Mouse (Mus musculus): Measurements from ENCODE around the gene Anapc15. TPM values are rescaled to one million over a fixed set of nuclear protein-coding genes. Genes with fewer than 3 reads are reported as not detected.
"Not testable (repeated sequence)": the region's sequence is repeated elsewhere in the genome, so short reads cannot be mapped to it uniquely, and the experiment has no call there.

Anapc15 gene
- polyA plus RNA-seq, 1 experiment: 70.7 TPM

- peak; percentile 7 for TF ChIP-seq CTCF (IDR thresholded peaks at IDR 0.05; ENCODE audit: low read depth, low read length)
- H3K36me3 ChIP-seq (ENCODE audit: control insufficient read depth, insufficient read depth, low read length, poor library complexity, severe bottlenecking); H3K4me1 ChIP-seq (ENCODE audit: control insufficient read depth, insufficient read depth, low read length); H3K4me3 ChIP-seq (ENCODE audit: low read depth, low read length); H3K27ac ChIP-seq (ENCODE audit: insufficient read depth, low read length); H3K27me3 ChIP-seq (ENCODE audit: control insufficient read depth, insufficient read depth, low read length, poor library complexity, severe bottlenecking); H3K9ac ChIP-seq (ENCODE audit: low read depth, poor library complexity, severe bottlenecking); H3K9me3 ChIP-seq (replicated peaks; ENCODE audit: control insufficient read depth, insufficient read depth, low read length, poor library complexity, severe bottlenecking): not testable (repeated sequence)
Measured at GRCm38 (mm10) chr7:101925892-101926291, 62.4 kb downstream of the Anapc15 start.

DNA sequence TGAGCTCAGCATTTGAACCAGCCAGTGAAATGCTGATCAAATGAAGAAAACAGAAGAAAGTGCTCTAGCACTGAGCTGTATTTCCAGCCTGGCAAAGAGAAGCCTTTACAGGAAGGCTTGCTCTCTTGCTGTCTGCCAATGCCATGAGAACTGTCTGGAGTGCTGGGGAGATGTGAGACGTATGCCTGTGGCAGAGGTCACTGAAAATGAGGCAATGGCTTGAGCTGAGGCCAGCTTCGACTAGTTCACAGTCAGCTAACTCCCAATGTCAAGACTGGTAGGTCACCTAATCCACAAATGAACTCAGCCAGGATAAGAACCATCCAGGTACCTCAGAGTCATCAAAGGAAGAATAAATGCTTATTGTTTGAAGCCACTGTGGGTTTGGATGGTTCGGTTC is 64.6 kb downstream of the Anapc15 start:
- H3K4me3 ChIP-seq (ENCODE audit: low read depth, low read length): no peak overlapping the region
- no peaks in the 10 kb centered on the region for H3K4me1 ChIP-seq (ENCODE audit: control insufficient read depth, insufficient read depth, low read length)
- H3K9ac ChIP-seq (ENCODE audit: low read depth, poor library complexity, severe bottlenecking): no peak overlapping the region
- H3K36me3 ChIP-seq (ENCODE audit: control insufficient read depth, insufficient read depth, low read length, poor library complexity, severe bottlenecking): no peaks in the 10 kb centered on the region
- 0 out of 2 replicates have a peak overlapping the region, but pooled peaks have one; percentile 32 for H3K27ac ChIP-seq (ENCODE audit: insufficient read depth, low read length)
- no peaks in the 10 kb centered on the region for H3K27me3 ChIP-seq (ENCODE audit: control insufficient read depth, insufficient read depth, low read length, poor library complexity, severe bottlenecking)
- no peak for TF ChIP-seq CTCF (IDR thresholded peaks at IDR 0.05; ENCODE audit: low read depth, low read length)
- no peak for TF ChIP-seq EP300 (IDR thresholded peaks at IDR 0.05; ENCODE audit: insufficient read depth, low read depth, low read length)
- TF ChIP-seq POLR2A (IDR thresholded peaks at IDR 0.05; ENCODE audit: insufficient read depth, low read length): no peak
- no peaks in the 10 kb centered on the region for H3K9me3 ChIP-seq (replicated peaks; ENCODE audit: control insufficient read depth, insufficient read depth, low read length, poor library complexity, severe bottlenecking)

DNA sequence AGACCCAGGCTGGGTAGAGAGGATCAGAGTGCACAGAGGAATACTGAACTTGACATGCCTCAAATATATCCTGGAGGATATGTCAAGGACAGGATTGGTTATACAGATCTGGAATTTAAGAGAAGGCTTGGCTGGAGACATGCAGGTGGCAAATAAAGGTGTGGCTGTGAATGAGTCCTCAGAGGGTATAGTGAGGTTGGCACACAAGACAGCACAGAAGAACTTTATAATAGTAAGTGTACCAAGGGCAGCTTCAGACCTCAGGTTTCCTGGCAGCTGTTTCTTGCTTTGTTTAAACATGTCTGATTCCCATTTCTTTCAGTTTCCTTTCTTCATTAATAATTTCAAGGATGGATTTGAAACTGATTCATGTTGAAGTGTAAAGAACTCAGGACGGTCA is 69.0 kb downstream of the Anapc15 start:
- Histone ChIP-seq H3K4me1 (ENCODE audit: control insufficient read depth, insufficient read depth, low read length) (no peaks in the 10 kb centered on the region), H3K27ac (ENCODE audit: insufficient read depth, low read length) (no peak overlapping the region), H3K9ac (ENCODE audit: low read depth, poor library complexity, severe bottlenecking) (peak overlapping the region; percentile 87; the same call in 1 of the 2 replicates), H3K27me3 (ENCODE audit: control insufficient read depth, insufficient read depth, low read length, poor library complexity, severe bottlenecking) (no peaks in the 10 kb centered on the region), H3K9me3 (replicated peaks; ENCODE audit: control insufficient read depth, insufficient read depth, low read length, poor library complexity, severe bottlenecking) (no peaks in the 10 kb centered on the region), H3K4me3 (ENCODE audit: low read depth, low read length) (no peak overlapping the region), H3K36me3 (ENCODE audit: control insufficient read depth, insufficient read depth, low read length, poor library complexity, severe bottlenecking) (0 out of 2 replicates have a peak, but pooled peaks cover 3% of the 10 kb centered on the region)
- TF ChIP-seq CTCF (IDR thresholded peaks at IDR 0.05; ENCODE audit: low read depth, low read length) (no peak), EP300 (IDR thresholded peaks at IDR 0.05; ENCODE audit: insufficient read depth, low read depth, low read length) (no peak), POLR2A (IDR thresholded peaks at IDR 0.05; ENCODE audit: insufficient read depth, low read length) (no peak)

DNA sequence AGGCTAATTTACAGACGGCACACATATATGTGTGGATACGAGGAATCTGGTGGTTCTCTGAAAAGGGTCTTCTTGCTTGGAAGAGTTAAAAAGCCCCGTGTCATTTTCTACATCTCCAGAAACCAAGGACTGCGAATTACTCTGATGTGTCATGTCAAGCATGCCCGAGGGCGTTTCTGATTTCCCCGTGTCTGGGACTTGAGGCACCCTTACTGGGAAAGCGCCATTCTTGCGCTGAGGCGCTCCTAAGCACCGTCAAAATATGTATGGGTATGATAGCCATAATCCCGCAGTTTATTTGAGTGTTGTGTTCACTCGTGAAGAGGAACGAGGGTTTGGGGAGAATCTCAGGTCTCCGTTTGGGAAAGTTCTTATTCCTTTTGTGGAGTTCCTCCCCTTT is 69.8 kb downstream of the Anapc15 start:
- H3K9ac ChIP-seq (ENCODE audit: low read depth, poor library complexity, severe bottlenecking): peak overlapping the region; percentile 87
- H3K27ac ChIP-seq (ENCODE audit: insufficient read depth, low read length): peak overlapping the region; percentile 67
- H3K4me3 ChIP-seq (ENCODE audit: low read depth, low read length): peak overlapping the region; percentile 94
- no peaks in the 10 kb centered on the region for H3K9me3 ChIP-seq (replicated peaks; ENCODE audit: control insufficient read depth, insufficient read depth, low read length, poor library complexity, severe bottlenecking)
- no peaks in the 10 kb centered on the region for H3K4me1 ChIP-seq (ENCODE audit: control insufficient read depth, insufficient read depth, low read length)
- 0 out of 2 replicates have a peak, but pooled peaks cover 3% of the 10 kb centered on the region for H3K36me3 ChIP-seq (ENCODE audit: control insufficient read depth, insufficient read depth, low read length, poor library complexity, severe bottlenecking)
- TF ChIP-seq EP300 (IDR thresholded peaks at IDR 0.05; ENCODE audit: insufficient read depth, low read depth, low read length) (no peak), POLR2A (IDR thresholded peaks at IDR 0.05; ENCODE audit: insufficient read depth, low read length) (no peak), CTCF (IDR thresholded peaks at IDR 0.05; ENCODE audit: low read depth, low read length) (no peak)
- no peaks in the 10 kb centered on the region for H3K27me3 ChIP-seq (ENCODE audit: control insufficient read depth, insufficient read depth, low read length, poor library complexity, severe bottlenecking)

DNA sequence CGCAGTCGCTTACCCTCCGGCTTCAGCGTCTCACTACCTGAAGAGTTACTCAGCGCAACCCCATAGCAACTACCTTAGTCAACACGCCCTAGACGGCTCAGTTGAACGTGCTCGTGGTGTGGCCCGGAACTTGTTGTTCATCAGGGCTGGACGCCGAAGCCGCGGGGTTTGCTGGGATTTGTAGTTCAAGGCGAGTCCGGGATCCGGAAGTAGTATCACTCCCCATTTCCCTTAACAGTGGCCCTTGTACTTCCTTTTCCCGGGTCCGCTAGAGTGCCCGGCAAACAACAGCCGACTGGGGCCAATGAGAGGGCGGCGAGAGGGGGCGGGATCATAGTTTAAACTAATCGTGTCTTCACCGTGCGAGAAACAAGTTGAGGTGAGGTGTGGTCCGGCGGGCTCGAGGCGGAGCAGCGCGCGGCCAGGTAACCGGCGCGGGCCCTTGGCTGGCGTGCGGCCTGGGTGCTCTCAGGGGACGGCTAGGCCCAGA is 70.3 kb downstream of the Anapc15 start, which contains the start of the genes Lrrc51 and Numa1:
Gene Lrrc51 (minus strand): TSS at position 145 of the 490 bp plus-strand sequence.
Gene Numa1 (plus strand): TSS at position 361 of the 490 bp plus-strand sequence.
- H3K4me3 ChIP-seq (ENCODE audit: low read depth, low read length): peak within 1 kb of the TSS; percentile 94
- H3K9ac ChIP-seq (ENCODE audit: low read depth, poor library complexity, severe bottlenecking): peak within 1 kb of the TSS; percentile 87
- no peaks in the 10 kb centered on the region for H3K27me3 ChIP-seq (ENCODE audit: control insufficient read depth, insufficient read depth, low read length, poor library complexity, severe bottlenecking)
- H3K4me1 ChIP-seq (ENCODE audit: control insufficient read depth, insufficient read depth, low read length): no peaks in the 10 kb centered on the region
- H3K9me3 ChIP-seq (replicated peaks; ENCODE audit: control insufficient read depth, insufficient read depth, low read length, poor library complexity, severe bottlenecking): no peaks in the 10 kb centered on the region
- peak within 1 kb of the TSS; percentile 73 for H3K27ac ChIP-seq (ENCODE audit: insufficient read depth, low read length)
- 0 out of 2 replicates have a peak, but pooled peaks have one; percentile 9 for TF ChIP-seq EP300 (IDR thresholded peaks at IDR 0.05; ENCODE audit: insufficient read depth, low read depth, low read length)
- peak; percentile 72 for TF ChIP-seq POLR2A (IDR thresholded peaks at IDR 0.05; ENCODE audit: insufficient read depth, low read length)
- no peak for TF ChIP-seq CTCF (IDR thresholded peaks at IDR 0.05; ENCODE audit: low read depth, low read length)
- H3K36me3 ChIP-seq (ENCODE audit: control insufficient read depth, insufficient read depth, low read length, poor library complexity, severe bottlenecking): 0 out of 2 replicates have a peak, but pooled peaks cover 3% of the 10 kb centered on the region

GRCm38 (mm10) chr7:101935957-101936356 is 72.4 kb downstream of the Anapc15 start:
- no peak overlapping the region for H3K4me3 ChIP-seq (ENCODE audit: low read depth, low read length)
- no peaks in the 10 kb centered on the region for H3K27me3 ChIP-seq (ENCODE audit: control insufficient read depth, insufficient read depth, low read length, poor library complexity, severe bottlenecking)
- no peaks in the 10 kb centered on the region for H3K4me1 ChIP-seq (ENCODE audit: control insufficient read depth, insufficient read depth, low read length)
- 0 out of 2 replicates have a peak overlapping the region, but pooled peaks have one; percentile 76 for H3K9ac ChIP-seq (ENCODE audit: low read depth, poor library complexity, severe bottlenecking)
- H3K36me3 ChIP-seq (ENCODE audit: control insufficient read depth, insufficient read depth, low read length, poor library complexity, severe bottlenecking): 0 out of 2 replicates have a peak, but pooled peaks cover 6% of the 10 kb centered on the region
- H3K9me3 ChIP-seq (replicated peaks; ENCODE audit: control insufficient read depth, insufficient read depth, low read length, poor library complexity, severe bottlenecking): no peaks in the 10 kb centered on the region
- H3K27ac ChIP-seq (ENCODE audit: insufficient read depth, low read length): no peak overlapping the region
- no peak for TF ChIP-seq CTCF (IDR thresholded peaks at IDR 0.05; ENCODE audit: low read depth, low read length)
- TF ChIP-seq EP300 (IDR thresholded peaks at IDR 0.05; ENCODE audit: insufficient read depth, low read depth, low read length): no peak
- TF ChIP-seq POLR2A (IDR thresholded peaks at IDR 0.05; ENCODE audit: insufficient read depth, low read length): no peak

Measured in ES-Bruce4 (cell line).